Mouse (Mus musculus) cerebellum, adult 9-10 months (tissue): ENCODE measurements at regions not wholly inside any gene's neighbourhood (a gene's known extent, or its start where the extent isn't known, plus 50 kb on each side); places are given as distances from the start of the nearest gene placed in this dataset.

Experiments
- DNase-seq: peaks from one replicate; pipeline ENCODE4 v3.0.0; 2022

DNA sequence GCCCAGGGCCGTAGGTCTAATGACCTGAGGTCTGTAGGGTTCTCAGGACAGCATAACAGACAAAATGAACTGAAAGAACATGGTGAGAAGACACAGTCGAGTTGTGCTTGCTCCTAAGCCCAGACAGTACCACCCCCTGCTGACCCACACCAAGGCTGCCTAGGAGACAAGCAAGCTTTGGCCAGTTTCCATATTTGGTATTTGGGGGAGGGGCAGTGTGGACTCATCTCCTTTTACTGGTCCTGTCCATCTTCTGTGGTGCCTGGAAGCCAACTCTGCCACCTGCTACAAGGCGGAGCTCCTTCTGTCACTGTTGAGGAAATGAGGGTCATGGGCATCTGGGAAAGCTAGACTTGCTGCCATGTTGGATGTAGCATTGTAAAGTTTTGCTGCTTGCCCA, 68.9 kb downstream of the Tex29 start:
- DNase-seq: no peak

DNA sequence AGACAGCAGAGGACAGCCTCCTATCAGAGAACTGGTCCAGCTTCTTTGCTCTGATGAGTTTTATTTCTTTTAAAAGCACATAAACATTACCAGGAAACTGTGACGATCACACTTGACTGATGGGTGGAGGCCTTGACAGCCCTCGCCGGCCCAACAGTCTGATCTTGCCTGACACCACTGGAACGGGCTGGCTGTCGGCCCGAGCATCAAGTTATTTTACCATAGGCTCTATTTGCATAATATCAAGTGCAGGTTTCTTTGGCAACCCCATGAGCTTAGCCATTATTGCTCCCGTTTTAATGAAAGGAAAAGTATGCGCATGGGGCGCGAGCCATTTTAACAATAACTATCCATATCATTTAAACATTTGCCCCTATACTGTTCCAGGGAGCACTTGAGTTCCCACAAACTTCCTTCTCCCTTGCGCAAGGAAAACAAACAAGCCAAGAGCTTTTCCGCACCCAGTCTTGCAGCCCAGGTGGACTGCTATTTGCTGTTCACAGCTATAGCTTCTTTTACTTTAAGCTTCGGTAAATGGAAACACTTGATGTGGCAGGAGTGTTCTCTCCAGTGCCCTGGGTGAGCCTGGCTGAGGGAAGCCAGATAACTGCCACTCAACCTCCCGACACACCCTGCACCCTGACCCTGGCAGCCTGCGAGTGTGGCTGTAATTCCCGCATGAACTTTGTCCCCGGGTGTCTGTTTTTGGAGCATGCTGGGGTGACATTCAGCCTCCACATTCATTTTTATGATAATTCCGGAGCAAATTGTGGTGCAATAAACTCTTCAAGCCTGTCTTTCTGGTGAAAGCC, 71.6 kb downstream of the Tex29 start:
- DNase-seq: no peak

DNA sequence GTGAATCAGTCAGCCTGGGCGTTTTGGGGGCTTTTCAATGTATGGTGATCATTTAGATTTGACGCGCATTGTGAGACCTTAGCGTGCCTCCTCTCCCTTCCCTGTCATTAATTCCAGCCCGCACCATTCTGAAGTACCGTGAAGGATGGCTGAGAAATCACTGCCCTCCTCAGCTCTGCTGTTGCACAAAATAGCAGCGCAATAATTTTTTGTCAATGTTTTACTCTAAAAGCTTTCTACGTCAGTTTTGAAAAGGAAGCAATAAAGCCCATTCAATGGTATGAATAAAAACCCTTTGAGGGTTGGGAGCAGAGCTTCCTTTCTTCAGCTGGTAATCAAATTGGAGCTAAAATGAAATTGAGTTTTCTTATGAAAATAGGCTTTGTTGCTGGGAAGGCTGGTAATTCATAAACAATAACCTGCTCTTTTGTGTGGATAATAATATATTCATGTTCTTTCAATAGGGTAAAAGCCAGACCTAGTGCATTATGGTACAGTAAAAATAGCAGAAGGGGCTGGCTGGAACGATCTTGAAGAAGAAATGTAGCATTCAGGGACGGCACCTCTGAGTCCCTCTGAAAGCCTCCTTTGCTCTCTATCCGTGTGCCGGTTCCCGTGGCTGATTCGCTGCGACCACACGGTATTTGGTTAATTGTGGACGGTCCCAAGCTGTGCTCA, 72.3 kb downstream of the Tex29 start:
- DNase-seq: no peak

DNA sequence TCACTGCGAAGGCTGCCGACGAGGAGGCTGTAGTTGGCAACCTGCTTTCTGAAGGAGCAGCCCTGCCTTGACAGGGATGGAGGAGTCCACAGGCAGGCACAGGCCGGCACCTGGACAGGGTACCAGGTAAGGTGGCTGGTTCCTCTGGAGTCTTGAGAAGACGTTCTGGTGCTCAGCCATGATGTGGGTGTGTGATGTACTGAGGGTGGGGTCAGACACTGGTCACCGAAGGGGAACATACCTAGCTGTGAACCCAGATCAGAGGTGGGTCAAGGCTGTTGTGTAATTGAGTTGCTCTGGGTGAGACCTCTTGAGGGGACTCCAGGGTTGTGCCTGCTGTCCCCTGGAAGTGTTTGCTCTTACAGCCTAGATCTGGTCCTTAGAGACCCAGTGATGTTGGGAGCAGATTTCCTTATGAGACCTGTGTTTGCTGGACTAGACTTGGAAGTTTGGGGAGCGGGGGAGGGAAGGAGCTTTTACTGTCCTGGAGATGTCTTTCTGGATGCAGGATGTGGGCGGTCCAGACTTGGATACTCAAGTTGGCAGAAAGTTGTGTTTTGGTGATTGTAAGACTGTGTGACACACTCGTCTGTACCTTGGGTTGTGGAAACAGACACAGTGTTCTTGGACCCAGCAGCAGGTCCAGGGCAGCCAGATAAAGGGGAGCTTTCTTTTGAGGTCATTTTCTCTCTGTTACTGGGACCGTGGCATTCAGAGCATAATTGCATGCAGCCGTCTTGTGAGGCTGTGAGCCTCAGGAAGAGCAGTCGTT, 73.0 kb downstream of the Tex29 start:
- DNase-seq: no peak

DNA sequence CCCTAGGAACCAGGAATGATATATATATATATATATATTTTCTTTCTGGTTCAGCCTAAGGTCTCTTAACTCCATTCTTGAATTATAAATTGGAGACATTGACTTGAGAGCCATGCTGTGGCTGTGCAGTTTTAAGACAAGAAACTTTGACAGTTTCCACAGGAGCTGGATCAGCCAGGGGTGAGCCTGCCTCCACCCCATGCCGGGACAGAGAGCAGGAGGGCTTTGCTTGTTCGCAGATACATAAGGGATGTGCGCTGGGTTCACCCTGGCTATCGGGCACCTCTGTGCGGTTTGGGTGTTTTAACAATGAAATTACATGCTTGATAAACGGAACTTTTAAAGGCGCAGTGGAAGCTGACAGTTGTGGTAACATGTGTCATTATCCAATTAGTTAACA, 73.9 kb downstream of the Tex29 start:
- DNase-seq: no peak

DNA sequence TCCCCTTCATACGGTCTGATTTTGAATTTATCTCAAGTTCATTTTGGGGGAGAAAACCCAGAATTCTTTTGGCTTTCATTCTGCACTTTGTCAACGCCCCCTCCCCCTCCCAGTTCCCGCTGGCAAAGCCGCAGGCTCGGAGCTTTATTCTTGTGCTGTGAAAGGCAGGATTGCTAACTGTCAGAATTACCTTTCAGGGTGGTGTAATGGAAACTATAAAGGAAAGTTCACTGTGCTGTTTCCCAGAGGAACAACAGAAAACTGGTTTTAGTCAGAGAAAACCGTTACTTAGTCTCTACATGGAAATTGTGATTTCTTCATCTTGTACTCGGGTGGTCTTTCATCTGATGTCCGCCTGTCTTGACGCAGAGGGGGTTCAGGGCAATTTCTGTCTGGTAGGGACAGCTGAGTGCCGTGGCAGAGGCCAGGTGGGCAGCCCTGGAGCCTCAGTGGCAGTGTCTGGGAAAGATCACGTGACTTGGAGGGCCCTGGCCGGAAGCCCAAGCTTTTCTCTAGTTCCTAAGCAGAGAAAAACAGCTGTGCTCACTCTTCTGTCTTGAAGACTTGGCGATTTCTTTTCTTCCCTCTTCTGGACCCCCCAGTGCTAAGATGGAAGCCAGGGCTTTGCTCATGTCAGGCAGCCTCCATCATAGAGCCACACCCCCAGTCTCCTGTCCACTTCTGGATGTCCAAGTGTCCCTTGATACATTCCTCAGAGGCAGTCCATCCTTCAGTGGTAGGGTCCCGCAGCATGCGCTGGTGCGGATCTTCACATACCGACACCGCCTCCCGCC, 74.6 kb downstream of the Tex29 start:
- no peak for DNase-seq

DNA sequence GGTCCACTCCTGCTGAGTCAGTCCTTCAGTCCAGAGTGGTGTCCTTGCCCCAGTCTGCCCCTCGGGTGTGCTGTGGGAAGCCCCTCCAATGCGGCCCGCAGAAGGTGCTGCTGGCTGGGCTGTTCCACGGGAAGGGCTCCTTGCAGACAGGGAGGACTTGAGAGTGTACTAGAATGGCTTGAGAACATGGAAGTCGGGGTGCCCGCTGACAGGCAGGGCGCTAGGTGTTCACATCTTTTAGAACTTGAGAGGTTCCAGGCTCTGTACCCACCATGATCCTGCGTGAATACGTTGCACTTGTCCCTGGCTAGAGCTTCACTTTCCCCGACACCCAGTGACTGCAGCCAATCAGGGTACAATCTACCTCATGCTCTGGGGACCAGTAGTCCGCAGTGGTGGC, 75.4 kb downstream of the Tex29 start:
- DNase-seq: no peak

DNA sequence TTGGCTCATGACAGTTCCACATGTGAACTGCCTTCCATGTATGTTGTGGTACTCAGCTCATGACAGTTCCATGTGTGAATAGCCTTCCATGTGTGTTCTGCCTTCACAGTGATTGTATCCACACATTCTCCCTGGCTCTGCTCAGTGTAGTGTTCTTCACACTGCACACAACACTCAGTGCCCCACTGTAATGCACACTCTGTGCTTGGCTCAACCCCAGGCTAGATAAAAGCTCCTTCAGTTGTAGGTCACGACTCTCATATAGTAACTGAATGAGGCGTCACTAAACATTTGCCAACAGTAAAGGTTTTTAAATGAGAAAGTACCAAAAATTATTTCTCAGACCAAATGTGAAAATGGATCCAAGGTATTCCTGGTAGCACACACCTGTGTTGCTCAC, 79.6 kb downstream of the Tex29 start:
- no peak for DNase-seq

DNA sequence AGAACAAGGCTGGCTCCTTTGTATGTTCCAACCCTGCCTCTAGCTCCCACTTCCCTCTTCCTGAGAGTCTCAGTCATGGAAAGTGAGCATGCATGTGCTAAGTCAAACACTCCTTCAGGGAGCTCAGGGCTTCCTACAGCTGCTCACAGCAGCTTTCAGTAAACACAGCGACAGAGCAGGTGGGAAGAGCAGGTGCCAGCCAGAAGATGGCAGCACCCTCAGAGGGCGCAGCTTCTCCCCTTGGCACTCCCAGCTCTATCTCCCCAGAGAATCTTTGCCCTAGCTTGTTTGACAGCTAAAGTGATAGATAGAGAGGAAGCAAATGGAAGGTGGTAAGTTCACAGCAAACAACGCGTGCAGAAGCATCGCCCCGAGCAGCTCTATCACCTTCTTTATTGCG, 82.8 kb downstream of the Tex29 start:
- no peak for DNase-seq

DNA sequence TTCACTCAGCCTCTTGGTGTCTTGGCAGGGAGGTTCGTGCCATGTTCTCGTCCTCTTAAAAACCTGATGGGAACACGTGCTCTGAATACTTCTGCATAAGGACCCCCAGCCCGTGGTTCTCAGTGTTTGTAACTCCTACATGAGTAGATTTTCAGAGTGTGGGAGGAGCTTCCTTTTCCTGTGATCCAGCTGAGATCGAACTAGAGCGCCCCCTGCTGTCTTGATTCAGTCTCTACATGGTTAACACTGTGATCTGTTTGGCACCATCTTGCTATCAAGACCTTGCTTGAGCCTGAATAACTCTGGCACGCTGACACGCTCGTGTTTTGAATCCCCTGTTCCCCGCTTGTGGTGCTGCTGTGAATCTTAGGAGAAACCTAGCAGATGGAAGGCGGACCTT, 83.9 kb downstream of the Tex29 start:
- DNase-seq: peak; percentile 79

DNA sequence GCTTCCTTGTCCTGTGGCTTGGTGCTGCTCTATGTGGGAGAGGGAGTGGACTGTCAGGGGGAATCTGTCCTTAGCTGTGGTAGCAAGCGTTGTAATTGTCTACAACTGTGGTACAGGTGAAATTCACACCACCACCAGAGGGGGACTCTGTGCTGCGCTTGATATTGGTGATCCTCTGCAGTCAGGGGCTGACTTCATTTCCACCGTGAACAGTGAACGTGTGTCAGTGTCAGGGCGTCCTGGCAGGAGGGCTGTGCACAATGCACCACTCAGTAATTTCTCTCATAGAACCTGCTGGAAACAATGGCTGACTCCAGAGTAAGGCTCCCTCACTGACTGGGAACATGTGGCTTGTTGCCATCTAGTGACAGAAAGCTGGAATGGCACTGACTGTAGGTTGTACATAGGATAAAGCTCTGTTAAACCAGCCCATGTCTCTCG, 102.6 kb downstream of the Tex29 start:
- peak; percentile 49 for DNase-seq

DNA sequence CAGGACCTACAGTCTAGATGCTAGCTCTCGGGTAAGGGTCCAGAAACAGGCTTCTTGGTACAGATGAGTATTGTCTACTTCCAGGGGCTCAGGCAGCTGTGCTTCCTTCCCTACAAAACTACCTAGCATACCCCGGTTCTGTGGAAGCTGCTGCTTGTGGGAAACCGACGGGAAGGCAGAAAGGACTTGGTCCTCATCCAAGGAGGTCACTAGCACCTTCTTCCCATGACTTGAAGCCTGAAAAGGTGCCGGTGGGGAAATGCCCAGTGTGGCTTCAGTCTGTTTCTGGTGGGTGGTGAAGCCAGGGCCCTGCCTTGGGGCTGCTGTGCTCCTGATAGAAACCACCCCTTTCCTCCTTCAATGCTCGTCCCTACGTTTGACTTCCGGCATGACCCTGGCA, 107.5 kb downstream of the Tex29 start:
- DNase-seq: no peak

DNA sequence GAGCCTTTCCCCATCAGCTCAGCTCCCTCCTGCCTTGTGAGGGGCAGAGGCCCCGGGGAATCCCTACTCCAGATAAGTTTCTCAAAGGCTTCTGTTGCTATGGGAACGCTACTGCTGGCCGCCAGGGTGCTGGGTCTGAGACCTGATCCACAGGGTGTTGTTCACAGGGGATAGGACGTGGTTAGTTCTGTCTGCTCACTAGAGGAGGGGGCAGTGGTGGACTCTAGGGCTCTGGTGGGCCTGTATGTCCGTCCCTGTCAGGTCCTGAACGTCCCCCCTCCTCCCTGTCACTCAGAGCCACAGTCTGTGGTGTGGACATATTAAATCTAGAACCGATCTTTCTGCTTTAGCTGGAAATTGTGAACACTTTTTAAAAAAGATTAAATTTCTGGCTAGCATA, 116.0 kb downstream of the Tex29 start:
- no peak for DNase-seq

DNA sequence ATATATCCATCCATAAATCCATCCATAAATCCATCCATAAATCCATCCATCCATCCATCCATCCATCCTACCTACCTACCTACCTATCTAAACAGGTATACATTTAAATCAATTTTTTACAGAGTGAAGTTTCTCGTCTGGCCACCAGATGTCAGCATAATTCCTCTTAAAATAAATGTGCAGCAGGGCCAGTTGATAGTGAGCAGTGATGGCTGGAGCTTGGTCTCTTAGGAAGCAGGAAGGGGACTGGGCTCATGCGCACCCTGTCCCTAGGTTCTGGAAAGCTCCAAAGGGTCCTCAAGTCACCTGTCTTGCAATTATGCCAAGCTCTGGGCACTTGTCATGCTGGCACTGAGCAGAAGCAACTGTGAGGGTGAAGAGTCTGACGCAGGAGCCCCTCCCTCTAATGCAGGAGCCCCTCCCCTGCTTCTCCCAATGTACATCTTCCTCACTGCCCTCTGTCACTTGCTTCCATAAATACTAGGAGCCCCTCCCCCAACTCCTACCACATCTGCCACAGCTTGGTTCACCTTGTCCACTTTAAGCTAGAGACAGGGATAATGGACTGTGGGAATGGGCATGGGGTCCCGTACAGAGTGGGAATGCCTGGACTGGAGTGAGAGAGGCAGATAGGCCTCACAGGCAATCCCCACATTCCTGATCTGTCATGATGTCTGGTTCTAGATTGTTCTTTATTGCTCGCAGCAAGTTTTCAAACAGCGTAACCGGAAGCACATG, 116.9 kb downstream of the Tex29 start:
- peak; percentile 71 for DNase-seq

DNA sequence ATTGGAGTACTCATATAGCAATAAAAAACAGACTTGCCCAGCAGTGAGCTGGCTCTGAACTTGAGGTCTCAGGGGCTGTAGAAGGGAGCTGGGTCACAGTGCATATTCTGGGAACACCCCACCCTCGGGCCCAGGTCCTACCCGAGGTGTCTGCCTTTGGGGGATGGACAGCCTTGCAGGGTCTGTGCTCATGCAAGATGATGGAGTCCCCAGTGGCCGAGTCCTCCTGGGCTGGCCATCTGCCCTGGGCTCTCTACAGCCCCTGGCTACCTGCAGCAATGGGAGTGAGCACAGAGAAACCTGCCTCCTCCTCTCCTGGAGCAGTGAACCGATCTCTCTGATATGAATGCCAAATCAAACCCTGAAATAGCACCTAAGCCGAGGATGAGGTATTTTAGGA, 117.9 kb downstream of the Tex29 start:
- no peak for DNase-seq

DNA sequence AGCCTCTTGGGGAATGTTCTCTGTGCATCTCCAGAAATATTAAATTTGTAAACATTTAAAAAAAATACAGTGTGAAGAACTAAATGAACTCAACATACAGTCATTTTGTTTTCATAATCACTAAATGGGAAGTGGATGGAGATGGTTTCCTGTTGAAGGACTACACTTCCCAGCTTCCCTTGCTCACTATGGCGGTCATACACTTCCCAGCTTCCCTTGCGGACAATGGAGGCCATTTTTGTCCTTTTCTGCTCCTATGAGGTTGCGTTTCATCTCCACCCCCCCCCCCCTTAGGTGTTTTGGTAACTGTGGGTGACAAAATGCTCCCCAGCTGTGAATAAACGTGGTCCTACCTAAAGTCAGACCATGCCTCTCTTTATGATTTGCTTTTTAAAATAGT, 119.2 kb downstream of the Tex29 start:
- DNase-seq: no peak

DNA sequence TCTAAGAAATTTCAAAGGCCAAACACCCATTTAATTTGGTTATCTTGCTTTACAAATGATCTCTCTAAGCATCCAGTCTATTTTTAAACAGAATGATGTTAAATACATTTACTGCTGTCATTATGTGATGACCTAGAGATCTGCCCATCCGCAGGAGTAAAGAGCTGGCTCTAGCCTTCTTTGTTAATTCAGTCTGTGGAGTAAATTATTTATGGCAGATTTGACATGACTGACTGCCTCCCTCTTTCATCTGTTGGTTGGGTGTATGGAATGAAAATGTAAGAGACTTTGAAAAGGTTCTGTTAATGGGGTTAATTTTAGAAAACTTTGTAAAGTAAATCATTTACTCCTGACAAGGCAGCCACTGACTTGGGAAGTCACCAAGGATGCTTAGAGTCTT, 123.3 kb downstream of the Tex29 start:
- no peak for DNase-seq

DNA sequence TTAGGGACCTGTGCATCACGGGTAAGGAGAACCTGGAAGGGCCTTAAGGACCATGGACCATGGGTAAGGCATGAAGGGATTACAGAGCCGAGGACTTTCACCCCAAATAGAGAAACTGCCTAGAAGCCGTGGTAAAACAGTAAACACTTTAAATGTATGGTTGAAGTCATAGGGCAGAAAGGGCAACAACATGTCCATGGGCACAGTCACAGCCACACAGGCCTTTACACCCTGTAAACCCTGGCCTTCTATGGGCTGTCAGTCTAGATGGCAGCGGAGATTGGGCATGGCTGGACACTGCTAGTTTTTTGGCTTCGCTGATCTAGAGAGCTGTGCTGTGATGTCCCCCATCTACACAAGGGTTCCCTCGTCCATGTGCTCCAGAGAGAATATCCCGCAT, 127.4 kb downstream of the Tex29 start:
- DNase-seq: no peak

DNA sequence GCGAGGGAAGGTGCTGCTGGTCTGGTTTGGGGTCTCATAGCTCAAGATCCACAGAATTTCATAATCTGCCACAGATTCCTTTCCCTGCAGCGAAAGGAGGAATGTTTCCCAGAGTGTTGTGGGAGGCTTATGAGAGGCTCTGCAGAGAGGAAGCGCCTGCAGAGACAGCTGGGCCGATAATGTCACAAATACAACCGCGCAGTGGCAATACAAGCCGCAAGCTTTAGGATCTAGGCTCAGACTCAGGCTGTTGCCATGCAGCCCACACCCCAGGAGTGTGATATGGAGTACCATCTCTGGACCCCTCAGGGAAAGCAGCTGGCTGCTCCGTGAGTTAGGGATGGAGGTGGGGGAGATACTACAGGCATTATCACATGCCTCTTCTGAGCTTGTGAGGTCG, 130.2 kb downstream of the Tex29 start:
- DNase-seq: no peak

DNA sequence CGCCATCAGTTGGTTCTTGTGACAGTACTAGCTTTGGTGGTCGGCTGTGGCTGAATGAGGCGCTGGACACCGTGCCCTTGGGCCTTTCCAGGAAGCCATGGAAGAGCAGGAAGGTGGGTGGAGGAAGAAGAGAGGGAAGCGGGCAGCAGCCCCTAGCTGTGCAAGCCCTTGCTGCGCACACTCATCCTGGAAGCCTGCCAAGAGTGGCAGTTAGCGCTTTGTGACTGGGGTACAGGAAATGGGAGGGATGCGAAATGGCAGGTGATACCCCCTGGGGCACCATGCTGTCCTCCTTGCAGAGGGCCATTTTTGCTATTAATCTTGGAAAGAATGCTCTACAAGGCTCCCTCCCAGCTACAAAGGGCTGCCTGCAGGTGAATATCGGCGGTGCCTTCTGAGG, 133.2 kb downstream of the Tex29 start:
- no peak for DNase-seq

DNA sequence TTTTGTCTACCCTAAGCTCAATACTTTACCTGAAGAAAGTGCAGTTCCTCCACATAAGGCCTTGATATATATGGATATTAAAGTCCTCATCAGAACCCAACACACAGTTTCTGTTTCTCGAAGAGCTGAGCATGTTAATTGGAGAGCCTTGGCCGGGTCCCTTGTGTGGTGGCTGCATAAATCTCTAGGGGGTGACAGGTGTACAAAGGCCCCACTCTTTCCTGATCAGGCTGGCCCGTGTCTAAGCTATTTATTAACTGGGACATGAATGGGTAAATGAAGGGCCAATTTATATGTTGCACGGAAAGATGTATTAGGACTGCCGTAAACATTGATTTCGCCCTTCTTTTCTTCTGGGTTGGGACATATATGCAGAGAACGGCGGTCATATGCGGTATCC, 136.8 kb downstream of the Tex29 start:
- DNase-seq: no peak

DNA sequence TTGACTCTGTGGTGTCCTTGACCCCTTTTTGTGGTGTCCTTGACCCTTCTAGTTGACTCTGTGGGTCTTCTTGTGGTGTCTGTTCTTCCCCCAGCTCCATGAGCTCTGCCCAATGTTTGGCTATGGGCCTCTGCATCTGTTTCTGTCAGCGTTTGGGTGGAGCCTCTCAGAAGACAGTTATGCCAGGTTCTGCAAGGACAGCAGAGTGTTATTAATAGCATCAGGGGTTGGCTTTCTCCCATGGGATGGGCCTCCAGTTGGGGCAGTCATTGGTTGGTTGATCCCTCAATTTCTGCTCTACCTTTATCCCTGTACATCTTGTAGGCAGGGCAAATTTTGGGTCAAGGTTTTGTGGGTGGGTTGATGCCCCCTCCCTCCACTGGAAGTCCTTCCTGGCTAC, 138.8 kb downstream of the Tex29 start:
- DNase-seq: no peak
